Mouse (Mus musculus) embryonic facial prominence, embryonic 12.5 days (tissue): Measurements from ENCODE around the gene Fah. TPM values are rescaled to one million over a fixed set of nuclear protein-coding genes. Genes with fewer than 3 reads are reported as not detected.

Source experiments
- ATAC-seq: fragments of 200-750 bp; cut with Nextera tagmentation; 2 replicates; pipeline ENCODE4 v1.8.0; 2017; ENCODE audit not compliant: insufficient number of reproducible peaks, insufficient read depth, low FRiP score, low TSS enrichment
- H3K27ac ChIP-seq: fragments of 300-500 bp; sonication (generic); 2 replicates; pipeline ENCODE4 v1.5.1; 2016; ENCODE audit warnings: mild to moderate bottlenecking
- H3K27me3 ChIP-seq: fragments of 300-500 bp; sonication (generic); 2 replicates; pipeline ENCODE4 v1.6.1; 2016; ENCODE audit warnings: mild to moderate bottlenecking, moderate library complexity
- H3K36me3 ChIP-seq: fragments of 300-500 bp; sonication (generic); 2 replicates; pipeline ENCODE4 v1.6.1; 2016; ENCODE audit warnings: mild to moderate bottlenecking
- H3K4me1 ChIP-seq: fragments of 300-500 bp; sonication (generic); 2 replicates; pipeline ENCODE4 v1.6.1; 2016
- H3K4me2 ChIP-seq: fragments of 300-500 bp; sonication (generic); replicated peaks from 2 replicates; pipeline ENCODE4 v1.6.1; 2016; ENCODE audit warnings: mild to moderate bottlenecking, moderate library complexity
- H3K4me3 ChIP-seq: fragments of 300-500 bp; sonication (generic); 2 replicates; pipeline ENCODE4 v1.5.1; 2016; ENCODE audit warnings: mild to moderate bottlenecking
- H3K9ac ChIP-seq: fragments of 300-500 bp; sonication (generic); 2 replicates; pipeline ENCODE4 v1.6.1; 2016; ENCODE audit warnings: mild to moderate bottlenecking, moderate library complexity
- H3K9me3 ChIP-seq: fragments of 300-500 bp; sonication (generic); 2 replicates; pipeline ENCODE4 v1.6.1; 2016; ENCODE audit warnings: mild to moderate bottlenecking, moderate library complexity
- WGBS: fragments of 180-500 bp; shearing (Covaris S2); methylation state at CpG from one replicate; pipeline ENCODE4 v1.1.7; 2016; 5-methylcytosine and 5-hydroxymethylcytosine counted together
- polyA plus RNA-seq: library from polyadenylated mRNA; unstranded; fragments of >200 nt; fragmentation: Nextera tagmentation; extraction: Ambion mirVana; gene quantifications from 2 replicates; pipeline ENCODE4 v1.2.1, GENCODE M21; 2016

Gene Fah
- polyA plus RNA-seq, 1 experiment from 2014 or later, result 3.3 TPM

DNA sequence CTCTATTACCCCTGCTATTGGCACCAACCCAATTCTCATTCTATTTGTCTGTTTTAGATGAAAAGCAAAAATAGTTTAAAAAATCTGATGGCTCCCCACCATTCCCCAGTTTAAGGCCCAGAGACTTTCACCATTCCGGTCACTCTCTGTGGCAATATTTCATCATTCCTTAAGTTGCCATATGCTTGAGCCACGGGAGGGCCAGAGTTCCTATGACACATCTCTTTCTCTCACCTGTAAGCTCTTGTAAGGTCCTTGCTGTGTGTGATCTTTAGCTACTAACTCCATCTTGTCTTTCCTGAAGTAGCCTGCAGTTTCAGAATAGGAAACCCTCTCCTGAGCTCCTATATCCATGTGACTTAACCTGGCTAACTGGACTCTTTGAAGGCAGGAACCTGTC, 12.4 kb upstream of the Fah start:
- Histone ChIP-seq H3K9ac (no peak overlapping the region), H3K4me3 (no peak overlapping the region), H3K9me3 (no peaks in the 10 kb centered on the region), H3K27ac (no peak overlapping the region), H3K4me2 (no peak overlapping the region), H3K36me3 (peaks cover 8% of the 10 kb centered on the region), H3K27me3 (no peaks in the 10 kb centered on the region), H3K4me1 (no peaks in the 10 kb centered on the region)
- ATAC-seq, result no peak
- 87% methylated on average over 2 of the region's 2 CpGs for WGBS

DNA sequence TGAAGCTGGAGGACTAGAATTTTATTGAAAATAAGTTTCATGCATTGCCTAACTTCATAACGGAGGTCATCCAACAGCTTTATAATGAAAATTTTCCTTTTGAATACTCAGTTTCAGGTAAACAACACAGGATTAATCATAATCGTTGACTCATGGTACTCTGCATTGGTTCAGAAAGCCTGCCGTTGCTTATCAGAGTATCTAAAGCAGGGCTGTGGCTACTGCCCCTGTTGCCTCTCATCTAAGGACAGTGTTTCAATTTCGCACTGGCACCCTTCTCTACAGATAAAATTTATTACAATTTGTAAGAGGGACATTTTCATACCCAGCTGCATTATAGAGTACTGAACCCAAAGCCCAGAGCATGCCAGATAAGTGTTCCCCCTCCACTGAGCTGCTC, 5.9 kb upstream of the Fah start:
- H3K4me1 ChIP-seq, result no peaks in the 10 kb centered on the region
- ATAC-seq, result no peak
- no peak overlapping the region for H3K27ac ChIP-seq
- H3K9ac ChIP-seq, result no peak overlapping the region
- H3K9me3 ChIP-seq, result no peaks in the 10 kb centered on the region
- no peak overlapping the region for H3K4me3 ChIP-seq
- peaks cover 6% of the 10 kb centered on the region; the same call in 1 of the 2 replicates for H3K36me3 ChIP-seq
- WGBS, result 91% methylated on average over 4 of the region's 4 CpGs
- no peaks in the 10 kb centered on the region for H3K27me3 ChIP-seq
- H3K4me2 ChIP-seq, result no peak overlapping the region

GRCm38 (mm10) chr7:84611609-84612008, 5.1 kb upstream of the Fah start:
- Histone ChIP-seq H3K27ac (no peak overlapping the region), H3K4me2 (no peak overlapping the region), H3K9ac (no peak overlapping the region), H3K9me3 (no peaks in the 10 kb centered on the region), H3K4me1 (no peaks in the 10 kb centered on the region), H3K36me3 (no peaks in the 10 kb centered on the region), H3K4me3 (no peak overlapping the region), H3K27me3 (no peaks in the 10 kb centered on the region)
- WGBS, result 79% methylated on average over 1 of the region's 1 CpGs
- ATAC-seq, result no peak

DNA sequence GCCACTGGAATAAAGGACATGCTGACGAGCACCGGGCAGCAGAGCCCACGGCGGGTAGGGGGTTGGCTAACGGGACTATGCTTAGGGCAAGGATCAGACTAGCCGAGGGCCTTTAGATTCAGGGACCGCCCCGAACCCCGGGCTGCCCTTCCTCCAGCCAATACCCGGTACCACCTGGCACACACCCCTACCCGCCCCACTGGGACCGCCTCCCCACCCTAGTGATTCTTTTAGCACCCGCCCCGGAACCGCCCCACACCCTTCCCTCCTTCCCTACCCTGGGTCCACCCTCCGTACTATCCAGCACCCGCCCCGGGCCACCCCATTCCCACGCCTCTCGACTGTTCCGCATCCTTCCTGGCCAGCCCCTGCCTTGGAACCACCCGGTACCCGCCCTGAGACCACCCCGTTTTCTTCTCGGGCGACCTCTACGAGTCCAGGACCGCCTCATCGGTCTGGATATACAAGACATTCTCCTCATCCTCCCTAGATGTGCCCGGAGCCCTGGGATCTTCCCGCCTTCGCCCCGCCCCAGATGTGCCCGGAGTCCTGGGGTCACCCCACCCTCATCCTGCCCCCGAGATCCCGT, 724 bp downstream of the Fah start:
- WGBS, result under 1% methylated on average over 35 of the region's 36 CpGs
- Histone ChIP-seq H3K4me3 (peak overlapping the region; percentile 55), H3K27me3 (no peaks in the 10 kb centered on the region), H3K36me3 (no peaks in the 10 kb centered on the region), H3K9ac (peak overlapping the region; percentile 54), H3K4me1 (peaks cover 7% of the 10 kb centered on the region; the same call in 1 of the 2 replicates), H3K9me3 (no peaks in the 10 kb centered on the region), H3K4me2 (peak overlapping the region; percentile 97), H3K27ac (no peak overlapping the region)
- ATAC-seq, result peak; percentile 86

GRCm38 (mm10) chr7:84605033-84605687, 1.4 kb downstream of the Fah start:
- Histone ChIP-seq H3K27ac (no peak overlapping the region), H3K27me3 (no peaks in the 10 kb centered on the region), H3K36me3 (no peaks in the 10 kb centered on the region), H3K9ac (peak overlapping the region; percentile 54), H3K4me2 (peak overlapping the region; percentile 97), H3K4me3 (peak overlapping the region; percentile 55), H3K4me1 (peaks cover 7% of the 10 kb centered on the region; the same call in 1 of the 2 replicates), H3K9me3 (no peaks in the 10 kb centered on the region)
- 8% methylated on average over 19 of the region's 19 CpGs for WGBS
- ATAC-seq, result 0 out of 2 replicates have a peak, but pooled peaks have one; percentile 54

DNA sequence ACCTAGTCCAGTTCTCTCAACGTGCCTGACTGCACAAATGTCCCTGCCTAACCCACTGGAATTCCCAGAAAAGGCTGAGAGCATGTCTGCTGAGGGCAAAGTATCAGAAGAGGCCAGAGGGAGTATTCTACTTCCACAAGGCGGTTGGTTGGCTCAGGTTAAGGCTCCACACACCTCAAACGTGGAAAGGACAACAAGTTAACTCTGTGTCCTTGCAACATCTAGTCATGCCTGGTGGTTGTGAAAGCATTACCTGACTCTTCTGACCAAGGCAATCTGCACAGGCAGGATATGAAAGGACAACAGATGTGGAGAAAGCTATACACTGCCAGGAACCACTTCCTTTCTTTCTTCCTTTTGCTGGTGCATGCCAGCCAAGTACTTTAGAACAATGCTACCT, 2.0 kb downstream of the Fah start:
- H3K4me3 ChIP-seq, result no peak overlapping the region
- H3K9ac ChIP-seq, result no peak overlapping the region
- no peak overlapping the region for H3K27ac ChIP-seq
- ATAC-seq, result no peak
- H3K4me2 ChIP-seq, result no peak overlapping the region
- H3K9me3 ChIP-seq, result no peaks in the 10 kb centered on the region
- 66% methylated on average over 3 of the region's 3 CpGs for WGBS
- H3K27me3 ChIP-seq, result no peaks in the 10 kb centered on the region
- peaks cover 7% of the 10 kb centered on the region; the same call in 1 of the 2 replicates for H3K4me1 ChIP-seq
- H3K36me3 ChIP-seq, result no peaks in the 10 kb centered on the region

DNA sequence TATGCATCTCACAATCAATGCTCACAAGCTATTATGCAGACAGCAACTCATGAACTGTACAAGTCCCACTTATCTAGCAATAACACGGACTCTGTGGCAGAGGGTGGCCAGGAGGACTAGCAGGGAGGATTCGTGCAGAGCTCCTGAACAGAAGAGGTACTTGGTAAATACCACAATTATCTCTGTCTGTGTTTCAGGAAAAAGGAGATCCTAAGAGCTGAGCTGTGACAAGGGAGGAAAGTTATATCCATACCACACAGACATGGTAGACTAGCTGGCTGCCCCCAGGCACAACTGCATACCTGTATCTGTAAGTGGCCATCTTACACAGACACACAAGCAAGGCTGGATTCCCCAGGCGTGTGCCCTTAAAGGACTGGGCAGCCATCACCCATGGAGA, 5.2 kb downstream of the Fah start:
- WGBS, result 80% methylated on average over 3 of the region's 3 CpGs
- no peak overlapping the region for H3K27ac ChIP-seq

DNA sequence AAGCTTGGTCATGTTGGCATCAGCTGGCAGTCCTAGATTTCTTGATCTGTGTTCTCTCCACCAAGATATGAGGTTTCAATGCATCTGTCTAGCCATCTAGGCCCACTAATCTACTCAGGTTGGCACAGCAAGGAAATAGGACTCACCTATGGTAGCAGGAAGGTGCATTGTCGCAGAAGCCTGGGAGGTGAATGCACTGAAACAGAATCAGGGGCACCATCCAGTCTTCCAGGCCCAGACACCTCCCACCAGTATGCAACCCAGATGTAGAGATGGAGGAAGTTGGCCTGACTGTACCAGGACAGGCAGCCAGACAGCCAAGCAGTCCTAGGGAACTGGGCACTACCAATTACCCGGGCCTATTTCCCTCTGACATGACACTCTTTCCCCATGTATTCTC, 5.9 kb downstream of the Fah start:
- peaks cover 5% of the 10 kb centered on the region; the same call in 1 of the 2 replicates for H3K4me1 ChIP-seq
- no peaks in the 10 kb centered on the region for H3K9me3 ChIP-seq
- H3K27me3 ChIP-seq, result no peaks in the 10 kb centered on the region
- no peak overlapping the region for H3K4me3 ChIP-seq
- no peak for ATAC-seq
- WGBS, result 98% methylated on average over 2 of the region's 2 CpGs
- H3K27ac ChIP-seq, result no peak overlapping the region
- no peak overlapping the region for H3K9ac ChIP-seq
- no peak overlapping the region for H3K4me2 ChIP-seq
- no peaks in the 10 kb centered on the region for H3K36me3 ChIP-seq

More for the DNA sequence above, 5.2 kb downstream of the Fah start:
- H3K4me3 ChIP-seq, result no peak overlapping the region
- no peaks in the 10 kb centered on the region for H3K36me3 ChIP-seq
- peaks cover 6% of the 10 kb centered on the region; the same call in 1 of the 2 replicates for H3K4me1 ChIP-seq
- H3K9me3 ChIP-seq, result no peaks in the 10 kb centered on the region
- no peak overlapping the region for H3K4me2 ChIP-seq
- H3K9ac ChIP-seq, result no peak overlapping the region
- H3K27me3 ChIP-seq, result no peaks in the 10 kb centered on the region
- ATAC-seq, result no peak

DNA sequence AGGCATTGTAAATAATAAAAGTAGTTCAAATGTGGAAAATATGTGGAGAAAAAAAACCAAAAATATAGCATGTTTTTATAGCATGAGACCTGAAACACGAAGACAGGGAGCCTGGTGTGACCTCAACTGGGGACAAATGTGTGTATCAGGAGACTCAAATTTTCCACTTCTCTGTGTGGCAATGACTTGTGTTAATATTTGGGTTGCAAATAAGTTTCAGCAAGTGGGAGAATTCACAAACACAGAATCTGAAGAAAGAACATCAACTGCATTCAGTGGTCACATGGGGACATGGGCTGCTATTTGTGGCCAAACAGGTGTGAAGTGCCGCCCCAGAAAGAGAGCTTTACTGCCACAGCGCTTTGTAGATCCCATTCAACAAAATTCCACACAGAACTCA, 9.9 kb downstream of the Fah start:
- Histone ChIP-seq H3K36me3 (no peaks in the 10 kb centered on the region), H3K4me1 (no peaks in the 10 kb centered on the region), H3K9me3 (no peaks in the 10 kb centered on the region), H3K27ac (no peak overlapping the region), H3K4me2 (no peak overlapping the region), H3K9ac (no peak overlapping the region), H3K4me3 (no peak overlapping the region), H3K27me3 (no peaks in the 10 kb centered on the region)
- no peak for ATAC-seq
- WGBS, result 76% methylated on average over 3 of the region's 3 CpGs

DNA sequence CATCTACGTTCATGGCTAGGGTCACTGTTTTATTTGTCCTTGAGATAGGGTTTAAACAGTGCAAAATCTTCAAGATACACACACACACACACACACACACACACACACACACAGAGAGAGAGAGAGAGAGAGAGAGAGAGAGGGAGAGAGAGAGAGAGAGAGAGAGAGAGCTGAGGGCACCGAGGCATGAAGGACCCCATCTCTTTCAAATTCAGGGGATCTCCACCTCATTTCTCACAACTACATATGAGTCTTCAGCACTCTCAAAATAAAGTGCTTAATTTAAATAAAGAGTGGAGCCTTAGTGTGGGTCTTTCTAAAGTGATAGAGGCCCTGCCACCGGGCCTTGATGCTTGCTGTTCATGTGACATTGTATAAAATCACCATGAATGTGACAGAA, 10.5 kb downstream of the Fah start:
- WGBS, result 85% methylated on average over 3 of the region's 3 CpGs
- no peak for ATAC-seq

DNA sequence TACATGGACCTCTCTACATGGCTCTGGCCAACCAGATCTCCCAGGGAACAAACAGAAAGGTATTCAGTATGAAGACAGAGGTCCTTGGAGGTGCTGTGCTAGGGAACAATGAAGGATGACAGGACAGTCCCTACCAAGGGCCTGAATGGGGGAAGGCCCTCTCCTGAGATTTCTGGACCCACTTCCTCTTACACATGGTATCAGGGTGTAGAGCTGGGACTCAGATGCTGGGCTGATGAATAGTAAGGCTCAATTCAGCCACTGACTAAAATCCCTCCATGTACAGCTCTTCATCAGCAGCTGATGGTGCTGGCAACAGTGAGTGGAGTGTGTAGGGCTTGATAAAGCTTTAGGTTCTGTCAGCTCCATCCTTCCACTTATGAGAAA, 11.6 kb downstream of the Fah start:
- 0 out of 2 replicates have a peak, but pooled peaks have one; percentile 14 for ATAC-seq
- H3K9ac ChIP-seq, result no peak overlapping the region
- H3K4me3 ChIP-seq, result no peak overlapping the region
- H3K4me2 ChIP-seq, result no peak overlapping the region
- H3K36me3 ChIP-seq, result no peaks in the 10 kb centered on the region
- H3K9me3 ChIP-seq, result no peaks in the 10 kb centered on the region
- H3K4me1 ChIP-seq, result no peaks in the 10 kb centered on the region
- H3K27me3 ChIP-seq, result no peaks in the 10 kb centered on the region
- H3K27ac ChIP-seq, result no peak overlapping the region

More for the DNA sequence above, 10.5 kb downstream of the Fah start:
- Histone ChIP-seq H3K4me2 (no peak overlapping the region), H3K27me3 (no peaks in the 10 kb centered on the region), H3K4me1 (no peaks in the 10 kb centered on the region), H3K9me3 (no peaks in the 10 kb centered on the region), H3K4me3 (no peak overlapping the region), H3K36me3 (no peaks in the 10 kb centered on the region), H3K9ac (no peak overlapping the region), H3K27ac (no peak overlapping the region)

- Histone ChIP-seq H3K36me3 (no peaks in the 10 kb centered on the region), H3K9ac (no peak overlapping the region), H3K4me1 (no peaks in the 10 kb centered on the region), H3K4me2 (no peak overlapping the region), H3K27me3 (no peaks in the 10 kb centered on the region), H3K27ac (no peak overlapping the region), H3K4me3 (no peak overlapping the region), H3K9me3 (no peaks in the 10 kb centered on the region)
- ATAC-seq, result peak; percentile 58; the same call in 1 of the 2 replicates
- WGBS, result 49% methylated on average over 8 of the region's 8 CpGs
These were observed 12.2 kb downstream of the Fah start for GRCm38 (mm10) chr7:84594087-84594916.
